Mouse (Mus musculus) right cerebral cortex, postnatal 4 days (tissue): ENCODE measurements around the gene Tmem203.
A peak's percentile ranks its signal among the peaks of the same experiment; 100 is the strongest.

Experiments used
- DNase-seq: peaks from one replicate; pipeline ENCODE4 v3.0.0-alpha.2; 2022

Gene Tmem203

GRCm38 (mm10) chr2:25255284-25255779, at the start of gene Tmem203:
TSS of gene Tmem203 (plus strand) at chr2:25255439.
- DNase-seq, result peak; percentile 90

DNA sequence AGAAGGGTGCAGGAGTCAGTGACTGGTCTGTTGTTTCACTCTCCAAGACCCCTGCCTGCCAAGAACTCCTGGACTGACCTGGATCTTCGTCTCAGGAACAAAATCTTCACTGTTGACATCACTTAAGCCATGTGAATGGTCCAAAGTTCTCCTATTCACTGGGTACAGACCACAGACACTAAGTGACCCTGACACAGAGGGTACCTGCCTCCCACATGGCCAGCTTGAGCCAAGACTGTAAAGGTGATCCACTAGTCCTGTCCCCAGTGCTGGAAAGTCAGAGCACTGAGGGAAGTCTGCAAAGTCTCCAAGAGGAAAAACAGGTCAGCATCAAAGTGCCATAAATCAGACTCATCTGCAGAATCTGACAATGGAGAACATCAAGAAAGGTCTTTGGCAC, 47.6 kb upstream of the Tmem203 start:
- no peak for DNase-seq

GRCm38 (mm10) chr2:25210686-25211085, 44.6 kb upstream of the Tmem203 start:
- no peak for DNase-seq

DNA sequence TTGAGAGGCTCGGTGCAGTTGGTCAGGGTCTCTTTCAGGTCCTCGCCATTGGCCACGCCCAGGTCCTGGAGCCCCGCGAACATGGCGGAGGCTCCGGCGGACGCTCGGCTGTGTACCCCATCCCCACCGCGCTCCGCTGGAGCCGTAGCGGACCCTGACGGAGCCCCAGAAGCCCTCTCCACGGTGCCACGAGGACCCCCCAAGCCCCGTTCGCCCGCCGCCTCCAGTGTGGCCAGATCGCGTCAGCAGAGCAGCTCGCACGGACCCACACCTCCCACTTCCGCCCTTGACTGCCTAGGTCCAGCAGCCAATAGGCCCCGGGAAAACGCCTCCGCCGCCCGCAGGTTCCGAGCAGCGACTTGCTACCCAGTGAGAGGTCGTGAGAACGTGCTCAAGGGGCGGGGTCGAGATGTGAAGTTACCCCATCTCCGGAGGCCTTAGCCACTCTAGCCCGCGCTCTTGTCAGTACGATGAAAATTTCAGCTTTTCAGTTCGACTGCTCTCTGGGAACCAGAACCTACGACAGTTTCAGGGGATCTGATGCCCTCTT, 44.0 kb upstream of the Tmem203 start, which contains the start of gene Nelfb:
Gene Nelfb (minus strand): TSS at position 369 of the 550 bp plus-strand sequence.
- peak; percentile 82 for DNase-seq

DNA sequence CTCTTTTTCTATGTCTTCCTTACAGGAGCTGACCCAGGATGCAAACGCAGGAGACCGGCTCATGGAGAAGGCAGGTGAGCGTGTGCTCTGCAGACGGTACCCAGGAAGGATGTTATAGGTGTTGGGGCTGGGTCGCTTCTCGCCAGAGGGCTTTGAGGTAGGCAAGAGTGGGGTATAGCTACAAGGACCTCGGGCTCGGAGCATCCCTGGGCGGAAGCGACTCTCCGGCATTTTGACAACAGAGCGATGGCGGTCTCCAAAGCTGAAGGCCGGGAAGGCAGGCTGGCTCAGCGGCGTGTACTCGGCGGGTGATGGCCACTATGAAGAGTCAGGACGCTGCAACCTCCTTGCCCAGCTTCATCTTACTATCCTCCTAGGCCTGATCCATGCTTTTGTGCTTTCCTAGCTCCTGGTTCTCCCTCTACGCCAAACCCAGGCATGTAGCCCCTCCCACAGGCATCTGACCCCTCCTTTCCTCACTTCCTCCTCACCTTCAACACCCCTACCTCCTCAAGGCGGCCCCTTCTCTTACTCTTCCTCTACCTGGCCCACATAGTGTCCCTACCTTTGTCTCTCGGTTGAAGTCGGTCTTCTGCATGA, 41.9 kb upstream of the Tmem203 start:
- DNase-seq, result no peak

DNA sequence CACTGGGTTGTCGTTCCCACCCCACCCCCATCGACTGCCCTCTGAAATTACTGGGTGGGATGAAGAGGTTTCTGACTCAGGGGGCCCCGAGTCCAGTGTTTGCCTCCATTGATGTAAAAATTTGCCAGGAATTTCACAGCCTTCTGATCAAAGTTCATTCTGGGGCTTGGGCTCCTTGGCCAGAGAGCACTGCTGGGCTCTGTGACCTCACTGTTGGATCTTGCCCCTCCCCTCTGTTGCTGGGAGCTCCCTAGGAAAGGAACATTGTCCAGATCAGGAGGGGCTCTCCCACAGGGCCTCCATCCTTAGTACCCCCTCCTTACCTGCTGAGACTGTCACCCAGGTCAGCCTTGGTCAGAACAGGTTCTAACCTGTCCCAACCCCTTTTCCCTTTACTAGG, 40.8 kb upstream of the Tmem203 start, which contains the start of gene Stpg3:
Gene Stpg3 (minus strand): TSS at position 194 of the 400 bp plus-strand sequence.
- DNase-seq, result no peak

DNA sequence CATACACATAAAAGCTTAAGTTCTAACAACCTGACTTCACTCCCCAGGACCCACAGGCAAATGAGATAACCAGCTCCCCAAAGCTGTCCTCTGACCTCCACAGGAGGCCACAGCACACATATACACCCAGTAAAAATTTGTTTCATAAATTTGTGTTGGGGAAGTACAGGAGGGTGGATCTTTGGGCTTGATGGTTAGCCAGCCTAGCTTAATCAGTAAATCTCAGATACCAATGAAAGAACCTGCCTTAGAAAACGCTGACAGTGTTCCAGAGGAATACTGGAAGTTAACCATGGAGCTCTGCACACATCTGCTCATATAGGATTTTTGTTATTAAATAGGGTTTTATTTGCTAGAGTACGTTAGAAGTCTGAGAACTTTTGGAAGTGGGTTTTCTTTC, 37.6 kb upstream of the Tmem203 start:
- no peak for DNase-seq

- DNase-seq, result no peak
Measured at GRCm38 (mm10) chr2:25218445-25218844, 36.8 kb upstream of the Tmem203 start, which contains the start of gene Fam166a. TSS of gene Fam166a (plus strand) at chr2:25218745.

DNA sequence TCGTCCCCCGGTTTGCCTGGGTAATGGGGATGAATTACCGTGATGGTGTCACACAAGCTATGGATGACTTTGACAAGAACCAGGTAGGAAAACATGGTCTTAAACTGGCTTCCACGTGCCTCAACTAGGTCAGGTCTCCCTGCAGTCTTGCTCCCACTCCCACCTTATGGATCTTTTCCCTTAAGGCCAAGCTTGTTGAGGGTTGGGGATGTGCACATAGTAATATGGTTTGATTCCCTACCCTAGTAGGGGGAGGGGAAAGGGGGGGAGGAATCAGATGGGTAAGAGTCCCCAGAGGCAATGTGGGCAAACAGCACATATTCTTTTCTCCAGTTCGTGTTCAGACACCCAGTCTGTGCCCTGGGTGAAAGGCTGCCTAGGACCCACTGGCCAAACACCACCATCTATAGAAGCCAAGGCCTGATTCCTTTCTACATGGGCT, 33.9 kb upstream of the Tmem203 start:
- no peak for DNase-seq

GRCm38 (mm10) chr2:25223681-25224491, 31.4 kb upstream of the Tmem203 start:
- DNase-seq, result peak; percentile 59

DNA sequence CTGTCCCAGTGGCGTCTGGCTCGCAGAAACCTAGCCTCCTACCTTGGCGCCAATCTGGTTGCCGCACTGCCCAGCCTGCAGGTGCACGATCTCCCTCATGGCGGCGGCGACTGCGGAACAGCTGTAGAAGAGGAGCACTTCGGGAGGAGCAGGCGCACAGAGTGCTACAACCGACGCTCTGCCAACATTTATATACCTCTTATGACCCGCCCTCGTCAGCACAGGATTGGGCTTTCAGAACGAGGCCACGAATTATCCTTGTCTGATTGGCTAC, 30.8 kb upstream of the Tmem203 start, which contains the start of gene Tubb4b:
Gene Tubb4b (minus strand): TSS at position 211 of the 274 bp plus-strand sequence.
- no peak for DNase-seq

- peak; percentile 93 for DNase-seq
Measured at GRCm38 (mm10) chr2:25224766-25225752, 30.2 kb upstream of the Tmem203 start.

DNA sequence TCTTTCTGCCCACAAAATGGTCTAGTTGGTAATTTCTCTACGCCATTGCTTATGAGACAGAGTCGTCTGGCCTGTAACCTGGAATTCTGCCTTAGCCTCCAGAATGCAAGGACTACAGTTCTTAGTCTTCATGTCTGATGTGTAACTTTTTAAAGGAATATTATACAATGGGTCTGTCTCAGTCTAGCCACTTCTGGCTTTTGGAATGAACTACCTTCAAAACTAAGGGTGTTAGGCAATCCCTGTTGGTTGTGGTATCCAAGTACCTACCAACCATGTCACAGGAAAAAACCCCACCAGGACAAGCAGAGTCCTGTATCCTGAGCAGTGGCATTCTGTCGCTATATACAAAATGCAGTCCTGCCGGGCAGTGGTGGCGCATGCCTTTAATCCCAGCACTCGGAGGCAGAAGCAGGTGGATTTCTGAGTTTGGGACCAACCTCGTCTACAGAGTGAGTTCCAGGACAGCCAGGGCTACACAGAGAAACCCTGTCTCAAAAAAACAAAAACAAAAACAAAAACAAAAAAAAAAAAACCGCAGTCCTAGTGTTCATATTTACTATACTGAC, 29.3 kb upstream of the Tmem203 start:
- no peak for DNase-seq

DNA sequence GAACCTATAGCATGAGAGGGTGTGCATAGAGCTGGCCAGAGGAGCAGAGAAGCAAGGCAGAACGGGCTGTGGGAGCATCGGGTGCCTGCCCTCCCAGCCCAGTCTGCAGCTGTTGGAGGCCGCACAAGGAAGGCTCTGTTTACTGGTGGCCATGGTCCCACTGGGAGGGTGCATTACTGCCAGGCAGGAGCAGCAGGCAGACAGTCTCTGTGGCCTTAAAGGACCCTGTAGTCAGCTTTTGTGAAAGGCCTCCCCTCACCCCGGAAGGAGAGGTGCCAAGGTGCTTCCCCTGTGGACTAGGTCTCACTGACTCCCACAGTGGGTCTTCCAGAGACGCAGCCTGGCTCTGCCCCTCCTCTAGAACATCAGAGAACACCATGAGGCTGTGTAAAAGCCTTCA, 28.4 kb upstream of the Tmem203 start:
- no peak for DNase-seq

GRCm38 (mm10) chr2:25227406-25227805, 27.8 kb upstream of the Tmem203 start:
- no peak for DNase-seq

DNA sequence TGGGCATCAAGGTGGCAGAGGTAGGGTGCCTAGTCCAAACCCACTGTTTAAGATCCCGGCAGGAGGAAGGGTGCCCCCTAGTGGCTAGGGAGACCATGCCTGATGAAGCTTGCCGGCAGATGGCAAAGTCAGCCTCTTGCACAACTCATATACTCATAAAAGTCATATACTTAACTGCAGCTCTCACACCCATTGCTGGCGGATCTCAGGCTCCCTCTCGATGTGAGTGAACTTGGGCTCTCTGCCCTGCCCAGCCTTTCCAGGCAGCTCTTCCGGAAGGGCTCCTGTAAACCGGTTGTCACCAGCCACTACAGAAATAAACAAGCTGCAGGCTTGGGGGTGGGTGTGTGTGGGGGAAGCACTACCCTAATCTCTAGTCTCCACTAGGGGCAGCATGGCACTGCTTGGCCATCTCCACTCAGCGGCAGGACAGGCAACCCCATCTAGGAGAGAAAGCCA, 26.8 kb upstream of the Tmem203 start:
- DNase-seq, result peak; percentile 76

GRCm38 (mm10) chr2:25228995-25229530, 26.2 kb upstream of the Tmem203 start:
- no peak for DNase-seq

DNA sequence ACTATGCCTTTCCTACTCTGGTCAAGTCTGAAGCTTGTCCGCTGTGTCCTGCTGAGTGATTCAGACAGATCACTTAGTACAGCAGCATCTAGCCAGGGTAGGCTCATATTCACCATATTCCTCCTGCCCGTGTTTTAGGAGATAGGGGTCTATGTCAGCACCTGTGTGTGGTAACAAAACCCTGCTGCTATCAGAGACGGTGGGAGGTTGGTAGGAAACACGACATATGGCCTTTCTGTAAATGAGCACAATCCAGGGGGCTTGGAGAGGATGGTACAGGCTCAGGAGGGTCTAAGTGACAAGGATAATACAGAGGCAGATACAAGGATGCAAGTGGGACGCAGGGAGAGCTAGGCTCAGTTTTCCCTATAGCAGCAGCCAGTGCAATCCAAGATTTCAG, 25.7 kb upstream of the Tmem203 start:
- no peak for DNase-seq

GRCm38 (mm10) chr2:25230581-25230980, 24.7 kb upstream of the Tmem203 start:
- DNase-seq, result no peak

DNA sequence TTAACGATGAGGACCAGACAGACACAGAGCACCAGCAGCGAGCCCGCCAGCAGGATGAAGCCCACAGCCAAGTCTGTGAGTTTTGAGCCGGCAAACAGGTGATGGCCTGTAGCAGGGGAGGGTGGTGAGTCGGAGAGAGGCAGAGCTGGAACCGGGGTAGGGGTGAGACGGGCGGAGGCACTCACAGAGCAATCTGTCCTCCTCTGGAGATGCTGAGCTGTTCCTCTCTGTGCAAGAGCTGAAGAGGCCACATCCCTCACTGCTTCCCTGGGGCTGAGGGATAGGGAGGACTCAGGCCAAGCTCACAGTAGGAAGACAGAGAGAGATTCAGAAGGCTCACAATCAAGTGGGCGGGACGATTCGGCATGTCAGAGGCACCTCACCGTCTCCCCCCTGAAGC, 24.2 kb upstream of the Tmem203 start:
- DNase-seq, result no peak

DNA sequence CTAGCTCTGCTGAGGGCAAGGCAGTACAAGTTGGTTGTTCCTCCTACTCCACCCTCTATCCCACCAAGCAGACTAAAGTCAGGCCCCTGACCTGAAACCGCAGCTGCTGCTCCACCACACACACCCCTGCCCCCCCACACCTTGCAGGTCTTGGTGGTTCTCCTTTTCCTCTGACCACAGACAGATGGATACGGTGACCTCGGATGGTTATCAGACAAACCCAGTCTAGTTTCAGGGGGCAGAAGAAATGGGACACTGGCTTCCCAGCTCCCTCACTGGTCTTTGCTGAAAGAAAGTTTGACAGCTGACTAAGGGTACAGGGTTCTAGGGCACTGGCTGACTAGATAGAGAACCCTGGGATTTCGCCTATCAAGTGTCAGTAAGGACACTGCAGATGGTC, 21.8 kb upstream of the Tmem203 start:
- DNase-seq, result no peak

DNA sequence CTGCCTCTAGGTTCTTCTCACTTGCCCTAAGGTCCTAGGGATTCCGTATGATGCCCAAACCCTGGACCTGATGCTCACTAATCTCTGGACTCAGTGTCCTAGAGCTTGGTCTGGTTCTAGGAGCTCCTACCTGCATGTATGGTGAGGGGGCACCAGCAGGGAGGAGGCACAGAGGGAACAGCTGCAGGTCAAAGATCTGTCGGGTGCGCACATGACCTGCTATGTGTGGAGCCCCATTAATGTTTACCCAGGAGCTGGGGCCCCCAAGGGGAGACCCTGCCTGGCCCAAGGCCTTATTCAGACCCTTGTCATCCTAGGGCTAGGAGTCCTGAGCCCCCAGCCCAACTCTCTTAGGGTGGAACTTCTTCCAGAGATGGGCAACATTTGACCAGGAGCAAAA, 21.2 kb upstream of the Tmem203 start, which contains the start of gene Slc34a3:
Gene Slc34a3 (minus strand): TSS at position 315 of the 400 bp plus-strand sequence.
- no peak for DNase-seq
